Mouse (Mus musculus): ENCODE results near the gene Dars2. TPM values are rescaled to one million over a fixed set of nuclear protein-coding genes. Genes with fewer than 3 reads are reported as not detected.
A peak's percentile ranks its signal among the peaks of the same experiment; 100 is the strongest.
"Not testable (repeated sequence)": the region's sequence is repeated elsewhere in the genome, so short reads cannot be mapped to it uniquely, and the experiment has no call there.

Gene Dars2
- total RNA-seq, 2 experiments from 2014 or later = 25.3 to 28.4 TPM

GRCm38 (mm10) chr1:161035786-161036404 lies 34.6 kb downstream of the Dars2 start:
- DNase-seq = no peak

- no peak for DNase-seq
Measured at GRCm38 (mm10) chr1:161035281-161035785, 35.1 kb downstream of the Dars2 start.

- peak; percentile 99 for DNase-seq
Measured at GRCm38 (mm10) chr1:161034435-161035280, 35.8 kb downstream of the Dars2 start, which contains the start of gene Zbtb37. TSS of gene Zbtb37 (minus strand) at chr1:161034849.

- DNase-seq = no peak
Measured at GRCm38 (mm10) chr1:161033856-161034434, 36.5 kb downstream of the Dars2 start.

- no peak for DNase-seq
Measured at GRCm38 (mm10) chr1:161032345-161032744, 38.1 kb downstream of the Dars2 start.

GRCm38 (mm10) chr1:161031881-161032280 lies 38.6 kb downstream of the Dars2 start:
- DNase-seq = no peak

GRCm38 (mm10) chr1:161030058-161030457 lies 40.4 kb downstream of the Dars2 start:
- no peak for DNase-seq

- not testable (repeated sequence) for DNase-seq
Measured at GRCm38 (mm10) chr1:161028427-161028826, 42.0 kb downstream of the Dars2 start.

GRCm38 (mm10) chr1:161027196-161027595 lies 43.3 kb downstream of the Dars2 start:
- no peak for DNase-seq

GRCm38 (mm10) chr1:161025410-161026210 lies 44.8 kb downstream of the Dars2 start:
- no peak for DNase-seq

- no peak for DNase-seq
Measured at GRCm38 (mm10) chr1:161020051-161020450, 50.4 kb downstream of the Dars2 start.

GRCm38 (mm10) chr1:161016378-161016777 lies 54.1 kb downstream of the Dars2 start:
- no peak for DNase-seq

GRCm38 (mm10) chr1:161010436-161010835 lies 60.0 kb downstream of the Dars2 start:
- no peak for DNase-seq

GRCm38 (mm10) chr1:161008038-161008437 lies 62.4 kb downstream of the Dars2 start:
- DNase-seq = no peak

- DNase-seq = no peak
Measured at GRCm38 (mm10) chr1:161006471-161006870, 64.0 kb downstream of the Dars2 start.

GRCm38 (mm10) chr1:161005526-161005925 lies 64.9 kb downstream of the Dars2 start:
- no peak for DNase-seq

- no peak for DNase-seq
Measured at GRCm38 (mm10) chr1:161004942-161005341, 65.5 kb downstream of the Dars2 start.

GRCm38 (mm10) chr1:160993851-160994250 lies 76.6 kb downstream of the Dars2 start:
- DNase-seq = no peak

All from heart, adult 18-20 months (tissue).